Mouse (Mus musculus): ENCODE results near the gene Nrm. TPM values are rescaled to one million over a fixed set of nuclear protein-coding genes. Genes with fewer than 3 reads are reported as not detected.

Gene Nrm
- 1.4 and 2.8 TPM in 2 replicates for polyA plus RNA-seq (2012; ENCODE audit: insufficient read depth, insufficient read length, missing spikeins)

DNA sequence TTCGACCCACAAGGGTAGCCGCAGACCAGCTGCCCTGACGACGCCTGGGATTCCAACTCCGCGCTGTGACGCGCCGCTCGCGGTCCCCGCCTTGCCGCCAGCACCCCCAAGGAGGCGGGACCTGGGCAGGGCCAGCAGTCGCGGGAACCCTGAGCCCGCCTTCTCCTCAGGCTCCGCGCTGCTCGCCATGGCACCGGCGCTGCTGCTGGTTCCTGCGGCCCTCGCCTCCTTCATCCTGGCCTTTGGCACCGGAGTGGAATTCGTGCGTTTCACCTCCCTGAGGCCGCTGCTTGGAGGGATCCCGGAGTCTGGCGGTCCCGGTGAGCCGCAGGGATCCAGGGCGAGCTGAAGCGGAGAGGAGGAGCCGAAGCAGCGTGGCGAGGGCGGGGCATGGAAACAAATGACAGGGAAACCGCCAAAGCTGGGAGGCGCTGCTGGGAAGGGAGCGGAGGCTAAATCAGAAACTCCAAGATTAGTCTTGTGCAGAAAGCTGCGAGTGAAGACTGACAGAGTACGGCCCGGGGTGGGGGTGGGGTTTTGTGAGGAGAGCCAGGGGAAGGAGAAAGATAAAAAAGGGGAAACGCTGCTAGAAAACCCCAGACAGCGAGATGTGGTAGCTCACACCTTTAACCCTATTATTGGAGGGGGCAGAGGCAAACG lies at the start of gene Nrm:
Nrm (plus strand) TSS at position 121 of the 660 bp plus-strand sequence.
- Histone ChIP-seq H3K4me3 (ENCODE audit: insufficient read depth, low read depth, low read length) (peak within 1 kb of the TSS; percentile 83), H3K4me1 (ENCODE audit: control insufficient read depth, insufficient read depth, insufficient read length, low read length) (peaks cover 3% of the 10 kb centered on the region; the same call in 1 of the 2 replicates), H3K27ac (replicated peaks; ENCODE audit: low read depth, low read length) (peak within 1 kb of the TSS; percentile 62; the same call in 1 of the 2 replicates)

- H3K27ac ChIP-seq (replicated peaks; ENCODE audit: low read depth, low read length) = peak overlapping the region; percentile 92
- H3K4me1 ChIP-seq (ENCODE audit: control insufficient read depth, insufficient read depth, insufficient read length, low read length) = peaks cover 36% of the 10 kb centered on the region
- no peak overlapping the region for H3K4me3 ChIP-seq (ENCODE audit: insufficient read depth, low read depth, low read length)
Observed at GRCm38 (mm10) chr17:35812307-35812706, 48.8 kb upstream of the Nrm start.

GRCm38 (mm10) chr17:35812736-35813135 lies 48.4 kb upstream of the Nrm start:
- Histone ChIP-seq H3K27ac (replicated peaks; ENCODE audit: low read depth, low read length) (peak overlapping the region; percentile 92), H3K4me3 (ENCODE audit: insufficient read depth, low read depth, low read length) (no peak overlapping the region)

GRCm38 (mm10) chr17:35813245-35813647 lies 47.9 kb upstream of the Nrm start:
- Histone ChIP-seq H3K27ac (replicated peaks; ENCODE audit: low read depth, low read length) (peak overlapping the region; percentile 92), H3K4me1 (ENCODE audit: control insufficient read depth, insufficient read depth, insufficient read length, low read length) (peaks cover 30% of the 10 kb centered on the region), H3K4me3 (ENCODE audit: insufficient read depth, low read depth, low read length) (no peak overlapping the region)

More at GRCm38 (mm10) chr17:35812736-35813135, 48.4 kb upstream of the Nrm start:
- peaks cover 32% of the 10 kb centered on the region for H3K4me1 ChIP-seq (ENCODE audit: control insufficient read depth, insufficient read depth, insufficient read length, low read length)

DNA sequence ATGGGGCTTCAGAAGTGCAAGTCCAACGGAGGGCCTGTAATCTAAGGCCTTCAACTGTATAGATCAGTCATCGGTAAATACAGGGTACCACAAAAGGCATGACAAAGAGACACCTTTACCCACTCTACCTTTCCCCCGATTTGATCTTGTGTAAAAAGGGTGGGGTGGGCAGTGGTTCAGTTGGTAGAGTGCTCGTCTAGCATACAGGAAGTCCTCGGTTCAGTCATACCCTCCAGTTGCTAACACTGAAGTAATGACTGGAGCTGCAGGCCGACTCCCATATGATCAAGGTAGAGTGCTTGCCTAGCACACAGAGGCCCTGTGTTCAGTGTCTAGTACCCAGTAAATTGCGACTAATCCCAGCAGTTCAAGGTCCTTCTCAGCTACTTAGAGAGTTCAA lies 47.5 kb upstream of the Nrm start:
- no peak overlapping the region for H3K4me3 ChIP-seq (ENCODE audit: insufficient read depth, low read depth, low read length)
- H3K27ac ChIP-seq (replicated peaks; ENCODE audit: low read depth, low read length) = peak overlapping the region; percentile 81
- peaks cover 27% of the 10 kb centered on the region for H3K4me1 ChIP-seq (ENCODE audit: control insufficient read depth, insufficient read depth, insufficient read length, low read length)

DNA sequence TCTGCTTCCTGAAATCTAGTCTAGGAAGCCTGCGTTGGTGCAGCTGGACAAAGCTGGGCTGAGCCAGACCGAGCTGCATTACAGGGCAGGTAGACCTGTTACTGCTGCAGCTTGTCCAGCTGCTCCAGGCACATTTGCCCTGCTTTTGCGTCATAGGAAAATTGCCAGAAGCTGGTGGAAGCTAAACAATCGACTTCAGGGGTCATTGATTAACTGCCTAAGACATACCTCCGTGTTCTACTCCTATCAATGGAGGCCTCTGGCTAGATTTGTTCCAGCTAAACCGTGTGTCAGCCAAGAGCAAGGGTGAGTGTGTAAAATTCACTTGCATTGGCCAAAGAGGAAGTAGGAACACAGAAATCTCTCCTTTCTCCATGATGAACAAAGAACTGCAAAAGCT lies 46.4 kb upstream of the Nrm start:
- Histone ChIP-seq H3K27ac (replicated peaks; ENCODE audit: low read depth, low read length) (peak overlapping the region; percentile 58), H3K4me1 (ENCODE audit: control insufficient read depth, insufficient read depth, insufficient read length, low read length) (peaks cover 23% of the 10 kb centered on the region), H3K4me3 (ENCODE audit: insufficient read depth, low read depth, low read length) (no peak overlapping the region)

GRCm38 (mm10) chr17:35815836-35816235 lies 45.3 kb upstream of the Nrm start:
- peaks cover 24% of the 10 kb centered on the region for H3K4me1 ChIP-seq (ENCODE audit: control insufficient read depth, insufficient read depth, insufficient read length, low read length)
- H3K4me3 ChIP-seq (ENCODE audit: insufficient read depth, low read depth, low read length) = no peak overlapping the region

GRCm38 (mm10) chr17:35816686-35817085 lies 44.4 kb upstream of the Nrm start:
- no peak overlapping the region for H3K27ac ChIP-seq (replicated peaks; ENCODE audit: low read depth, low read length)
- peaks cover 22% of the 10 kb centered on the region for H3K4me1 ChIP-seq (ENCODE audit: control insufficient read depth, insufficient read depth, insufficient read length, low read length)
- no peak overlapping the region for H3K4me3 ChIP-seq (ENCODE audit: insufficient read depth, low read depth, low read length)

More at GRCm38 (mm10) chr17:35815836-35816235, 45.3 kb upstream of the Nrm start:
- H3K27ac ChIP-seq (replicated peaks; ENCODE audit: low read depth, low read length) = no peak overlapping the region

- Histone ChIP-seq H3K4me1 (ENCODE audit: control insufficient read depth, insufficient read depth, insufficient read length, low read length) (peaks cover 22% of the 10 kb centered on the region), H3K4me3 (ENCODE audit: insufficient read depth, low read depth, low read length) (no peak overlapping the region), H3K27ac (replicated peaks; ENCODE audit: low read depth, low read length) (no peak overlapping the region)
Observed at GRCm38 (mm10) chr17:35817226-35817625, 43.9 kb upstream of the Nrm start.

DNA sequence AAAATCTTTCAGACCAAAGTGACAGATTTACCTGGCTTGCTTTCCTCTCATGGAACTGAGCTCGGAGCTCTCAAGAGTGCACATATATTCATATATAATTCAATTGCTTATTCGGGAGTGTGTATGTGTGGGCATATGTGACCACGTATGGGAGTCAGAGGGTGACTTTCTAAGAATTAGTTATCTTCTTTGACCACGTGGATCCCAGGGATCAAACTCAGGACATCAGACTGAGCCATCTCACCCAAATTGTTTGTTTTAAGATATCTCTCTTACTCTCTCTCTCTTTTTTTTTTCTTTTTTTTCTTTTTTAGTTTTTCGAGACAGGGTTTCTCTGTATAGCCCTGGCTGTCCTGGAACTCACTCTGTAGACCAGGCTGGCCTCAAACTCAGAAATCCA lies 41.0 kb upstream of the Nrm start:
- H3K4me1 ChIP-seq (ENCODE audit: control insufficient read depth, insufficient read depth, insufficient read length, low read length) = peaks cover 2% of the 10 kb centered on the region; the same call in 1 of the 2 replicates
- H3K4me3 ChIP-seq (ENCODE audit: insufficient read depth, low read depth, low read length) = no peak overlapping the region
- no peak overlapping the region for H3K27ac ChIP-seq (replicated peaks; ENCODE audit: low read depth, low read length)

GRCm38 (mm10) chr17:35821439-35822430 lies 39.4 kb upstream of the Nrm start, which contains the start of gene Ier3:
Gene Ier3, plus strand, starts transcription at chr17:35821684.
- peak within 1 kb of the TSS; percentile 86 for H3K4me3 ChIP-seq (ENCODE audit: insufficient read depth, low read depth, low read length)
- peak within 1 kb of the TSS; percentile 90 for H3K27ac ChIP-seq (replicated peaks; ENCODE audit: low read depth, low read length)
- peaks cover 2% of the 10 kb centered on the region; the same call in 1 of the 2 replicates for H3K4me1 ChIP-seq (ENCODE audit: control insufficient read depth, insufficient read depth, insufficient read length, low read length)

DNA sequence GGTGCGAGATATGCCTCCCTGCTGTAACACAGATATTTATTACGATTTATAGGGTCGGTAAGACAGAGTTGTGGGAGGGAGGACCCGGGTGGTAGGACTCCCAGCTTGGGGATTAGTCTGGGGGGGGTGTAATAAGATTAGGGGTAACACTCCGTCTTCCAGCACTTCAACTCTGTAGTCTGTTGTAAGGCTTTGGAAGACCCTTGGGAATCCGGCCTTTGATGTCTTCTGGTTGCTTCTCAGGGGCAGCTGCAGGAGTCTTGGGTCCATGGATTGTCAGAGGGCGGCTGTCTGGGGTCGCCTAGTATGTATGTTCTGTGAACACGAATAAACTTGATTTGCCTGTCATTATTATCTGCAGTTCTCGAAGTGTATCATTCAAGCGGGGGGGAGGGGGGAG lies 38.6 kb upstream of the Nrm start:
- Histone ChIP-seq H3K27ac (replicated peaks; ENCODE audit: low read depth, low read length) (peak overlapping the region; percentile 90), H3K4me1 (ENCODE audit: control insufficient read depth, insufficient read depth, insufficient read length, low read length) (peaks cover 2% of the 10 kb centered on the region; the same call in 1 of the 2 replicates), H3K4me3 (ENCODE audit: insufficient read depth, low read depth, low read length) (peak overlapping the region; percentile 86)

DNA sequence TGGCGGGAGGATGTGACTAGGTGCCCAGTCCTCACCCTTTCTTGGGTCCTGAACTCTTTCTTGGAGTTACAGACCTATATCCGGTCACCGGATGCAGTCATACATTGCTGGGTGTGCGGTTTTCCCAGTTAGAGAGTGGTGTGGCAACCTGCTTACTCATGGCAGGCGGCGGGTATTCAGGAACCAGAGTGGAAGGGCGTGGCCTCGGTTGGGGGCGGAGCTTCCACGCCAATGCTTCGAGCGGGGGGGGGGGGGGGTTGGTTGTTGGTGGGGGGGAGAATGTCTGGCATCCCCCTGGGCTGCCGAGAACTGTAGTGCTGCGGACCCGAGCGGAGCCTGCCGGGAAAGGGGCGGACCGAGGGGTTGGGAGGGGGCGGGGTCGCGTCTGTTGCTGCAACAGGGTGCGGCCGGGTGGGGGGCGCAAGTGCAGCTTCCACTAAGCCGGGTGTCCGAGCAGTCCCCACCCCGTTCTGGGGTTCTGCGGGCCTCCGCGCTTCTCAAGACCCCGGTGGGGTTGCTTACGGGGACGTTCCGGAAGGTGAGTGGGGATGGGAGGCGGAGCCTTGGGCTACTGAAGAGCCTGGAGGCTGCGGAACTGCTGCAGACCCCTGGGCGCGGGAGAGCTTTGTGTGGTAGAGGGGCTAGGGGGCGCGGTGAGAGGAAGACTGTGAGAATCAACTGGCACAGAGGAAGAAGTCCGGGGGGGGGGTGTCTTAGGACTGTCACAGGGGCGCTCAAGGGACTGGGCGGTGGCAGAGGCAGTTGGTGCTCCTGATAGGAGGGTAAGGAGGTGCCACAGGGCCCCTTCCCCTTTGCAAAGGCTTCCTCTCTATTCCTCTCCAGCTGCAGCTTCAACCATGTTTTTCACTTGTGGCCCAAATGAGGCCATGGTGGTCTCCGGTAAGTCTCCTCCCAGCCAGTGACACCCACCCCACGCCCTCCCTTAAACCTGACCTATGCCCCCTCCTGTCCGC lies 37.9 kb upstream of the Nrm start, which contains the start of gene Flot1:
Flot1 (plus strand) TSS at position 267 of the 974 bp plus-strand sequence.
- Histone ChIP-seq H3K4me3 (ENCODE audit: insufficient read depth, low read depth, low read length) (peak within 1 kb of the TSS; percentile 86), H3K4me1 (ENCODE audit: control insufficient read depth, insufficient read depth, insufficient read length, low read length) (peaks cover 2% of the 10 kb centered on the region; the same call in 1 of the 2 replicates), H3K27ac (replicated peaks; ENCODE audit: low read depth, low read length) (peak within 1 kb of the TSS; percentile 90)

GRCm38 (mm10) chr17:35824402-35824801 lies 36.7 kb upstream of the Nrm start:
- peak overlapping the region; percentile 77; the same call in 1 of the 2 replicates for H3K4me3 ChIP-seq (ENCODE audit: insufficient read depth, low read depth, low read length)
- no peak overlapping the region for H3K27ac ChIP-seq (replicated peaks; ENCODE audit: low read depth, low read length)
- H3K4me1 ChIP-seq (ENCODE audit: control insufficient read depth, insufficient read depth, insufficient read length, low read length) = peaks cover 2% of the 10 kb centered on the region; the same call in 1 of the 2 replicates

Measured in brown adipose tissue, adult 24 weeks (tissue).